Mouse (Mus musculus): ENCODE results near the gene Tcaim. TPM values are rescaled to one million over a fixed set of nuclear protein-coding genes. Genes with fewer than 3 reads are reported as not detected.

Gene Tcaim
- polyA plus RNA-seq, 1 experiment from 2014 or later: 5.7 TPM

DNA sequence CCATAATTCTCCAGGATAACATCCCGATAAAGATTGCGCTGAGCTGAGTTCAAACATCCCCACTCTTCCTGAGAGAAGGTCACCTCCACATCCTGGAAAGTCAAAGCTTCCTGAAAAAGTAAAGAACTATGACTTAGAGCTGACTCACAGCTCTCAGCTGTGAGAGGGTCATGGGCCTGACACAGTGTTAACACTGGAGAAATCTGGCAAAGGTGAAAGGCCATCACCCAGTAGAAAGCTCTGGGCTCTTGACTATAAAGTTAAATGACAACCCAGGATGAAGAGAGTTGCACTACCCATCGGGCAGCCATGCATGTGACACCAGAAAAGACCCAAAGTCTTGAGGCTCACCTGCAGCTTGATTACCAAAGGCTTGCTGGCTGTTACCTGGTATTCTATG lies 51.4 kb downstream of the Tcaim start:
- Histone ChIP-seq H3K9me3 (ENCODE audit: control insufficient read depth, low read length) (no peaks in the 10 kb centered on the region), H3K4me2 (ENCODE audit: low read depth, severe bottlenecking) (no peak overlapping the region)
- 99% methylated on average over 3 of the region's 3 CpGs for WGBS

DNA sequence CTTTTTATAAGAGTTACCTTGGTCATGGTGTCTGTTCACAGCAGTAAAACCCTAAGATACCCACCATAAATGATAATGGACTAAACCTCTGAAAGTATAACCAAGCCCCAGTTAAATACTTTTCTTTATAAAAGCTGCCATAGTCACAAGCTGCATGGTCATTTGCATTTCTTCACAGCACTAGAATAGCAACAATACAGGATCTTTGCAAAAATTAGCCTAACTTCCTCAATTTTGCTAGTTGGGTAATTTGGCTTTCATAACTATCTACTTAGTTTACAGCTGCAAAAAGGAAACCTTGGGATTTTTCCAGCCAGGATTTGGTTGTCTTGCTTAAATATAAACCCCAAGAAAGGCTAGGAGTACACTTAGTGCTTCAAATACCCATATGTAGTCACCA lies 55.4 kb downstream of the Tcaim start:
- peaks cover 56% of the 10 kb centered on the region for H3K36me3 ChIP-seq (ENCODE audit: control insufficient read depth, insufficient read depth, low read length)
- H3K9me3 ChIP-seq (ENCODE audit: control insufficient read depth, low read length): no peaks in the 10 kb centered on the region
- ATAC-seq (ENCODE audit: insufficient number of reproducible peaks, low FRiP score, low TSS enrichment, low read depth) (no peak), DNase-seq (ENCODE audit: low spot score) (no peak)
- H3K4me2 ChIP-seq (ENCODE audit: low read depth, severe bottlenecking): no peak overlapping the region
- H3K9ac ChIP-seq (ENCODE audit: low read length): no peak overlapping the region
- no peak overlapping the region for H3K27ac ChIP-seq (replicated peaks; ENCODE audit: low read depth, low read length)
- no peaks in the 10 kb centered on the region for H3K27me3 ChIP-seq (ENCODE audit: control insufficient read depth, insufficient read depth, low read length)
- no peak overlapping the region for H3K4me3 ChIP-seq (ENCODE audit: low read depth, low read length)
- H3K4me1 ChIP-seq (ENCODE audit: control insufficient read depth, insufficient read depth, low read length): peaks cover 4% of the 10 kb centered on the region; the same call in 1 of the 2 replicates

More for the DNA sequence above, 51.4 kb downstream of the Tcaim start:
- H3K27ac ChIP-seq (replicated peaks; ENCODE audit: low read depth, low read length): no peak overlapping the region
- no peaks in the 10 kb centered on the region for H3K27me3 ChIP-seq (ENCODE audit: control insufficient read depth, insufficient read depth, low read length)
- ATAC-seq (ENCODE audit: insufficient number of reproducible peaks, low FRiP score, low TSS enrichment, low read depth): no peak
- no peak for DNase-seq (ENCODE audit: low spot score)
- no peaks in the 10 kb centered on the region for H3K4me1 ChIP-seq (ENCODE audit: control insufficient read depth, insufficient read depth, low read length)
- H3K4me3 ChIP-seq (ENCODE audit: low read depth, low read length): no peak overlapping the region
- H3K36me3 ChIP-seq (ENCODE audit: control insufficient read depth, insufficient read depth, low read length): peaks cover 81% of the 10 kb centered on the region
- H3K9ac ChIP-seq (ENCODE audit: low read length): no peak overlapping the region

DNA sequence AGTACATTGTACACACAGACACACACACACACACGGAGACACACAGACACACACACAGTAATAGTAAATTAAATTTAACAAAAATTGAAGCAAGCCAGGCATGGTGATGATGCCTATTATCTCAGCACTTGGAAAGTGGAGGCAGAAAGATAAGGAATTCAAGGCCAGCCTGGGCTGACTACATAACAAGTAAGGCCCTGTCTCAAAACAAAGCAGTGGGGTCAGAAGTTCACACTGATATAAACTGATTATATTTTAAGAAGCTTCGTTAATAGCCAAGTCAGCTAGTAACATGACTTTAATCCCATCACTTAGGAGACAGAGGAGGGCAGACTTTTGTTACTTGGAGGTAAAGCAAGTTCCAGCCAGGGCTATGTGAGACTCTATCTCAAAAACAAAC lies 58.4 kb downstream of the Tcaim start:
- ATAC-seq (ENCODE audit: insufficient number of reproducible peaks, low FRiP score, low TSS enrichment, low read depth) (no peak), DNase-seq (ENCODE audit: low spot score) (no peak)
- Histone ChIP-seq H3K4me2 (ENCODE audit: low read depth, severe bottlenecking) (no peak overlapping the region), H3K4me1 (ENCODE audit: control insufficient read depth, insufficient read depth, low read length) (peaks cover 4% of the 10 kb centered on the region; the same call in 1 of the 2 replicates), H3K27me3 (ENCODE audit: control insufficient read depth, insufficient read depth, low read length) (no peaks in the 10 kb centered on the region), H3K4me3 (ENCODE audit: low read depth, low read length) (no peak overlapping the region), H3K27ac (replicated peaks; ENCODE audit: low read depth, low read length) (no peak overlapping the region), H3K9ac (ENCODE audit: low read length) (no peak overlapping the region), H3K9me3 (ENCODE audit: control insufficient read depth, low read length) (no peaks in the 10 kb centered on the region; the same call in 1 of the 2 replicates), H3K36me3 (ENCODE audit: control insufficient read depth, insufficient read depth, low read length) (peaks cover 35% of the 10 kb centered on the region)
- WGBS: 91% methylated on average over 2 of the region's 2 CpGs

DNA sequence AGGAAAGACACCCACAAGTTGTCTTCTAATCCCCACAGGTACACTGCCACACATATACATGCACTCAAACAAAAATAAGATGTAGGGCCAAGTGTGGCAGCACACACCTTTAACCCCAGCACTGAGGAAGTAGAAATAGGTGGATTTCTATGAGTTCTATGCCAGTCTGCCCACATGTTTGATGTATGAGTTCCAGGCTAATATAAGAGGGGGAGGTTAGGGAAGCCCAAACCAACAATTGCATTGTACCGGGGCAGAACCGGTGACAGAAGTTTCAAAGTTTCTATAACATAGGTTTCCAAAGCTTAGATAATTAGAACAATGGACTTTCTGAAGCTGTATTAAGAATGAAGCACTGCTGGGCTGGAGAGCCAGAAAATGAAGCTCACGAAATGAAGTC lies 59.5 kb downstream of the Tcaim start:
- ATAC-seq (ENCODE audit: insufficient number of reproducible peaks, low FRiP score, low TSS enrichment, low read depth): no peak
- H3K9ac ChIP-seq (ENCODE audit: low read length): no peak overlapping the region; the same call in 1 of the 2 replicates
- WGBS: 66% methylated on average over 3 of the region's 3 CpGs

DNA sequence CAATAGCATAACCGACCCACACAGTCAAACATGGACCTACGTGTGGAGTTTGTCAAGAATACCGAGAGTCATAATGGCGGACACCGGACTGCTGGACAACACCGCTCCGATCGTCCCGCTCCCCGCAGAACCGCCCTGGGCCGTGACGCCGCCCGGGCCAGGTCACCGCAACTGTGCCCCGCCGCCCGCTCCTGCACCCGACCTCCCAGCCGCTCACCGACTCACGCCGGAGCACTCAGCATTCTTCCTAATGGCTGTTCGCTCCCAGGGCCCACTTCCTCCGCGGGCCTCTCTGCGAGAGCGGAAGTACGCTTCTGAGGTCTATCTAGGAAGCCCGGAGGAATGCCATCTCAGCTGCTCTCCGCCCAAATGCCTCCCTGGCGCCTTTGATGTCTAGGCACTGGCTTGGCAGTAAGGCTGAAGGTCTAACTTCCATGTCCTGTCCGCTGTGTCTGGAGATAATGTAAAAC lies 60.4 kb downstream of the Tcaim start, which contains the start of gene Zfp445:
TSS of gene Zfp445 (minus strand) at position 310 of the 470 bp plus-strand sequence.
- H3K9ac ChIP-seq (ENCODE audit: low read length): peak within 1 kb of the TSS; percentile 88
- under 1% methylated on average over 34 of the region's 34 CpGs for WGBS
- ATAC-seq (ENCODE audit: insufficient number of reproducible peaks, low FRiP score, low TSS enrichment, low read depth) (peak; percentile 90), DNase-seq (ENCODE audit: low spot score) (peak; percentile 88)
- no peak within 1 kb of the TSS for H3K27ac ChIP-seq (replicated peaks; ENCODE audit: low read depth, low read length)
- H3K27me3 ChIP-seq (ENCODE audit: control insufficient read depth, insufficient read depth, low read length): no peaks in the 10 kb centered on the region
- H3K4me1 ChIP-seq (ENCODE audit: control insufficient read depth, insufficient read depth, low read length): peaks cover 4% of the 10 kb centered on the region; the same call in 1 of the 2 replicates
- peak within 1 kb of the TSS; percentile 67 for H3K4me3 ChIP-seq (ENCODE audit: low read depth, low read length)
- peaks cover 15% of the 10 kb centered on the region for H3K36me3 ChIP-seq (ENCODE audit: control insufficient read depth, insufficient read depth, low read length)
- peak within 1 kb of the TSS; percentile 58 for H3K4me2 ChIP-seq (ENCODE audit: low read depth, severe bottlenecking)
- no peaks in the 10 kb centered on the region; the same call in 1 of the 2 replicates for H3K9me3 ChIP-seq (ENCODE audit: control insufficient read depth, low read length)

More for the DNA sequence above, 59.5 kb downstream of the Tcaim start:
- no peak for DNase-seq (ENCODE audit: low spot score)
- Histone ChIP-seq H3K36me3 (ENCODE audit: control insufficient read depth, insufficient read depth, low read length) (peaks cover 24% of the 10 kb centered on the region), H3K9me3 (ENCODE audit: control insufficient read depth, low read length) (no peaks in the 10 kb centered on the region; the same call in 1 of the 2 replicates), H3K27me3 (ENCODE audit: control insufficient read depth, insufficient read depth, low read length) (no peaks in the 10 kb centered on the region), H3K4me1 (ENCODE audit: control insufficient read depth, insufficient read depth, low read length) (peaks cover 4% of the 10 kb centered on the region; the same call in 1 of the 2 replicates), H3K27ac (replicated peaks; ENCODE audit: low read depth, low read length) (no peak overlapping the region), H3K4me3 (ENCODE audit: low read depth, low read length) (peak overlapping the region; percentile 67), H3K4me2 (ENCODE audit: low read depth, severe bottlenecking) (peak overlapping the region; percentile 58)

DNA sequence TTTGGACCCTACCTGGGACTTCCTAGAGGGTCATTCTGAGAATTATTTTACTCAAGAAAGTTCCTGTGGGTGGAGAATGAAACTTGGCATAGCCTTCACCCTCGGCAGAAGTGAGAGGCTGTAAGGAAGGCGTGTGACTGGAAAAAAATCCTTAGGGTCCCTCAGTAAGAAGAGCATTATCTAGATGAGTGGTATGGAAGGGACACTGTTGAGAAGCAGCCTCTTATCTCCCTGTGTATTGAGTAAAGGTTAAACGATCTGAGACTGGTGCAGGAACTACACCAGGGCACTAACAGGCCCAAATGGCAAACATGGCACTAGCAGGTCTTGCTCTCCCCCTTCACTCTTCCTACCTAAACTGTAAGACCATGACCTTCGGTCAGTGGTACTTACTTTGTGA lies 60.9 kb downstream of the Tcaim start:
- no peaks in the 10 kb centered on the region for H3K27me3 ChIP-seq (ENCODE audit: control insufficient read depth, insufficient read depth, low read length)
- no peak for DNase-seq (ENCODE audit: low spot score)
- peak overlapping the region; percentile 88; the same call in 1 of the 2 replicates for H3K9ac ChIP-seq (ENCODE audit: low read length)
- H3K4me3 ChIP-seq (ENCODE audit: low read depth, low read length): peak overlapping the region; percentile 67
- ATAC-seq (ENCODE audit: insufficient number of reproducible peaks, low FRiP score, low TSS enrichment, low read depth): peak; percentile 3; the same call in 1 of the 2 replicates
- H3K9me3 ChIP-seq (ENCODE audit: control insufficient read depth, low read length): no peaks in the 10 kb centered on the region; the same call in 1 of the 2 replicates
- peaks cover 4% of the 10 kb centered on the region; the same call in 1 of the 2 replicates for H3K4me1 ChIP-seq (ENCODE audit: control insufficient read depth, insufficient read depth, low read length)
- 93% methylated on average over 4 of the region's 4 CpGs for WGBS
- H3K4me2 ChIP-seq (ENCODE audit: low read depth, severe bottlenecking): no peak overlapping the region; the same call in 1 of the 2 replicates
- peaks cover 11% of the 10 kb centered on the region for H3K36me3 ChIP-seq (ENCODE audit: control insufficient read depth, insufficient read depth, low read length)
- H3K27ac ChIP-seq (replicated peaks; ENCODE audit: low read depth, low read length): no peak overlapping the region

DNA sequence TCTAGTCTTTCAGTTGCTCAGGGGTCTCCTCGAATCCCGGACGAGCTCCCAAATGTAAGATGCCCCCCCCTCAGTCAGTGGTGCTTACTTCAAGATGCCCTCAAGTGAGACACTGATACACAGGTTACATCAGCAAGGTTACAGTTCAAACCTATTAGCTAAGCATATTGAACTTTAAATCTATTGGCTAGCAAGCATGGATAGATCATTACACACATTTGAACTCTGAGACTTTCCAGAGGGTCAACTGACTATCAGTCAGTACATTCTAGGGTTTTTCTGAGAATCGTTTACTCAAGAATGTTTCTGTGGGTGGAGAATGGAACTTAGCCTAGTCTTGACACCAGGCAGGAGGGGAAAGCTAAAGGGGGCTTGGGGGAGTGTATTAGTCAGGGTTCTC lies 67.3 kb downstream of the Tcaim start:
- WGBS: 86% methylated on average over 4 of the region's 4 CpGs
- no peak overlapping the region for H3K4me3 ChIP-seq (ENCODE audit: low read depth, low read length)

DNA sequence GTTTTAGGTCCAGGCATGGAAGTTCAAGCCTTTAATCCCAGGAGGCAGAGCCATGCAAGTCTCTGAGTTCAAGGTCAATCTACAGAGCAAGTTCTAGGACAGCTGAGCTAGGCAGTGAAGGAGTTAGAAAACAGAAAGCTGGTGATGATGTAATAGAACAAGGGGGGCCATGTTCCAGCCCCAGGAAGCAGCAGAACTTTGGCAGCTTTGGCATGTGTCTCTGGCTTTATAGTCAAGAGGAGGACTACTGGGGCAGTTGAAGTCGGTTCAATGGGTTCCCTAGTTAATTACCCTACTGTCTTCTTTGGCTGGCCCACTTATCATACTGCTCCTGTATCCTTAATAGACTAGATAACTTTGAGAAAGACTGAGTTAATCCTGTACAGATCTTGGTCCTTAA lies 69.3 kb downstream of the Tcaim start:
- no peaks in the 10 kb centered on the region for H3K36me3 ChIP-seq (ENCODE audit: control insufficient read depth, insufficient read depth, low read length)
- H3K27ac ChIP-seq (replicated peaks; ENCODE audit: low read depth, low read length): no peak overlapping the region
- no peak for DNase-seq (ENCODE audit: low spot score)
- no peaks in the 10 kb centered on the region for H3K4me1 ChIP-seq (ENCODE audit: control insufficient read depth, insufficient read depth, low read length)
- H3K4me3 ChIP-seq (ENCODE audit: low read depth, low read length): no peak overlapping the region
- H3K27me3 ChIP-seq (ENCODE audit: control insufficient read depth, insufficient read depth, low read length): no peaks in the 10 kb centered on the region
- no peaks in the 10 kb centered on the region for H3K9me3 ChIP-seq (ENCODE audit: control insufficient read depth, low read length)
- H3K9ac ChIP-seq (ENCODE audit: low read length): no peak overlapping the region
- no peak overlapping the region for H3K4me2 ChIP-seq (ENCODE audit: low read depth, severe bottlenecking)
- WGBS: 81% methylated on average over 1 of the region's 1 CpGs
- no peak for ATAC-seq (ENCODE audit: insufficient number of reproducible peaks, low FRiP score, low TSS enrichment, low read depth)

More for the DNA sequence above, 67.3 kb downstream of the Tcaim start:
- Histone ChIP-seq H3K4me1 (ENCODE audit: control insufficient read depth, insufficient read depth, low read length) (no peaks in the 10 kb centered on the region), H3K36me3 (ENCODE audit: control insufficient read depth, insufficient read depth, low read length) (no peaks in the 10 kb centered on the region), H3K27me3 (ENCODE audit: control insufficient read depth, insufficient read depth, low read length) (no peaks in the 10 kb centered on the region), H3K9me3 (ENCODE audit: control insufficient read depth, low read length) (no peaks in the 10 kb centered on the region), H3K9ac (ENCODE audit: low read length) (no peak overlapping the region), H3K27ac (replicated peaks; ENCODE audit: low read depth, low read length) (no peak overlapping the region), H3K4me2 (ENCODE audit: low read depth, severe bottlenecking) (no peak overlapping the region)
- DNase-seq (ENCODE audit: low spot score): no peak
- ATAC-seq (ENCODE audit: insufficient number of reproducible peaks, low FRiP score, low TSS enrichment, low read depth): no peak

DNA sequence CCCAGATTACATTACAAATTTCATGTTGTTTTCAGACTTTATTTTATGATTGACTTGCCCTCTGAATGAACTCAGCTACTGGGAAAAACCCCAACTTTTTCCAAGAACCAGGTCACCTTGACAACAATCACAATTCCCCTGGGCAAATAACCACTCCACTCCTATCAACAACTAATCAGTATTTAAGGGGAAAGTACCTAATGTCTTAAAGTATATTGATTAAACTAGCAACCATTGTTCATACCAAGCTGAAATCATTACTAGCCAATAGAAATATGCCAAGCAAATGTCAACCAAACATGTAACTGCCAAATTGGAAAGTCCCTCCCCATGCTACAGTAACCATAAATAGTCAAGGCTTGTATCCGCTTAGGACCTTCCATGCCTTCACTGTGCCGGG lies 69.8 kb downstream of the Tcaim start:
- H3K27me3 ChIP-seq (ENCODE audit: control insufficient read depth, insufficient read depth, low read length): no peaks in the 10 kb centered on the region
- 90% methylated on average over 2 of the region's 2 CpGs for WGBS
- H3K27ac ChIP-seq (replicated peaks; ENCODE audit: low read depth, low read length): no peak overlapping the region
- H3K36me3 ChIP-seq (ENCODE audit: control insufficient read depth, insufficient read depth, low read length): no peaks in the 10 kb centered on the region
- H3K9ac ChIP-seq (ENCODE audit: low read length): no peak overlapping the region
- no peak for ATAC-seq (ENCODE audit: insufficient number of reproducible peaks, low FRiP score, low TSS enrichment, low read depth)
- no peaks in the 10 kb centered on the region for H3K9me3 ChIP-seq (ENCODE audit: control insufficient read depth, low read length)
- no peak for DNase-seq (ENCODE audit: low spot score)
- no peaks in the 10 kb centered on the region for H3K4me1 ChIP-seq (ENCODE audit: control insufficient read depth, insufficient read depth, low read length)
- no peak overlapping the region for H3K4me2 ChIP-seq (ENCODE audit: low read depth, severe bottlenecking)
- no peak overlapping the region for H3K4me3 ChIP-seq (ENCODE audit: low read depth, low read length)
